Mouse (Mus musculus): ENCODE results near the gene Ms4a6c.

- TF ChIP-seq CTCF (IDR thresholded peaks at IDR 0.05; ENCODE audit: borderline replicate concordance, control insufficient read depth, extremely low read depth, insufficient read depth, low read length, poor library complexity) (no peak), POLR2A (IDR thresholded peaks at IDR 0.05; ENCODE audit: control insufficient read depth, extremely low read depth, insufficient read depth, low read length, poor library complexity) (no peak)
These were observed 25.4 kb downstream of the Ms4a6c start for GRCm38 (mm10) chr19:11494519-11494918.

All from thymus, adult 2 months (tissue).